Mouse (Mus musculus) effector memory CD4-positive, alpha-beta T cell, adult 5 months (primary cell): ENCODE results near the gene Olfr1450. TPM values are rescaled to one million over a fixed set of nuclear protein-coding genes. Genes with fewer than 3 reads are reported as not detected.

Source experiments
- polyA plus RNA-seq: library from polyadenylated mRNA; unstranded; fragments of 100-300 nt; shearing (Covaris generic); gene quantifications from one replicate; pipeline ENCODE4 v1.2.1, GENCODE M21; 2017

The Olfr1450 gene
- polyA plus RNA-seq, result not detected

DNA sequence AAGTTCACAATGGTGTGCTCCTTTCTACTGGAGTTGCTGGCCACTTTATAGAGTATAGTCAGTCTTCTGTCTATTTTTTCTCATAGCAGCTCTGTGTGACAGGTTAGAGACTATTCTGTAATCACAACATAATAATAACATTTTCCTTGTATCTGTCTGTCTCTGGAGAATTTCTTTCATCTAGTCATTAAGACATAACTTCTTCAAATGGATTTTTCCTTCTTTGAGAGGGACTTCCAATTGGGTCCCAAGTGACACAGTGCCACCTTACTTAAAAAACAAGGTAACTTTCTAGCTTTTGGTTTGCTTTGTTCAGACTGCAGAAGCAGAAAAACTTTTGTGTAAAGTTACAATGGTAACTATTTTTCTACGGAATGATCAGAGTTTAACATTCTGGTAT lies at the start of gene Olfr1450:
Olfr1450 (plus strand) TSS at position 301 of the 400 bp plus-strand sequence.

DNA sequence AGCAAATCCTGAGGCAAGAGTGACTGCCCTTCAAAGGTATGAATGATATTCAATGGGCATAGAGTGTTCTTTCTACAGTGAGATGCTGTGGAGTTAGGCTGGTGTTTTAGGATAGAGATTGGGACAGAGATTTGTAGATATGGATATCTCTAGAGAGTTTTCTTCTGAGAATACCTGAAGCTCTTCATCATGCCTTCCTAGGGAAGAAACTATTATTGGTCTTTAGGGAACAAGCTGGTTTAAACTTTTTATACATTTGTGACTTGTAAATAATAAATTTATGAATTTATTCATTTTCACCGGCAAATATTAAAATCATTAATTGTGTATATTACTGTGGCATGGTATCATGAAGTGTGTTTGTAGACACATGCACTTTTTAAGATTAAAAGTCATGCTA lies 46.4 kb upstream of the Olfr1450 start, which contains the start of gene Olfr1447:
Olfr1447 (minus strand) TSS at position 101 of the 400 bp plus-strand sequence.

DNA sequence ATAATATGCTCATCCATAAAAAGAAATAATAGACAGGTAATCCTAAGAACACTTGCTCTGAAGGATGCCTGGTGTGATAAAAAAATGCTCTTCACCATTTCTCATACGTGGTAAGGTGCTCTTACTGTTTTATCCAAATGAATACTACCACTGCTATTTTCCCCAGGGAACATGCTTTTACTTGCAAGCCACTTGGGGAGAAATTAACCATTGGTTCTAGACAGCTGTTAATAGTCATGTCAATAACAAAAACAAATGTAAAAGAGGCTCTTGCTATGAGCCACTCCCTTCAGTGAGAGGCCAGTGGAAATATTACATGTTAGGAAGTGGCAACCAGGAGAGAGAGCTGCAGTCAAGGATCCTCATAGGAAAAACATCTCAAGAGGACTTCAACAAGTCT lies 25.7 kb upstream of the Olfr1450 start, which contains the start of gene Olfr1448:
Olfr1448 (minus strand) TSS at position 101 of the 400 bp plus-strand sequence.

DNA sequence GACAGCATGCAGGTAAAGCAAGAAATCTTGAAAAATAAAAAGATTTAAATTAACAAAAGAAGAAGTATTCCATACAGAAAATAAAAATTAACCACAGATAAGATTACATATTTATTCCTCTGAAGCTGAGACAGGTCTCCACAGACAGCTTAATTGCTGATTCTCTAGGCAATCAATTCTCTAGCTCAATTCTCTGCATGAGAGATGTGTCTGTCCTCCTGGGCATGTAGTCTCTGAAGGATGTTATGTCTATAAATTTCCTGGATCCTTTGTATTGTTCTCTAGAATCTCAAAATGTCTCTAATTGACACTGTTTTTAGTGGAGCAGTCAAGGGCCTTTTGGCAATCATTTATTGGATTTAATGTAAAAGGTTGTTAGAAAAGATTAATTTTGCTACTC lies 19.5 kb upstream of the Olfr1450 start, which contains the start of gene Olfr1449:
Olfr1449 (plus strand) TSS at position 301 of the 400 bp plus-strand sequence.

DNA sequence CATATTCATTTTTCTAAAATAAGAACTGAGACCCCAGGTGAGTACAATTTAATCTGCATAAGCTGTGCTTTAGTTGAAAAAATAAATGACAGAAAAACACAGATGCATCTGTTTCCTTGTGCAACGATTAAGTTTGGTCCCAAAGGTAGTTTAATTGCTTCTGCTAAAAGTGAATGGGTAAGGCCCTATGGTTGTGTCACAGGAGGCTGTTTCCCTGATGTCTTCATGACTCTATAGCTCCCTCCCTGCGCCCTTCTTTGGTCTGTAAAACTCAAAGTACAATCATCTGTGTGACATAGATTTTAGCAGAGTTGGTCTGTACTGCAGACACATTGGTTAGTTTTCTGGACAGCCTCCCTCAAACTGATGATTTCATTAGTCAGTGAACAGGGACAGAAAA lies 44.7 kb downstream of the Olfr1450 start, which contains the start of gene Olfr1451:
Olfr1451 (plus strand) TSS at position 301 of the 400 bp plus-strand sequence.

Other genes with a start within 250 kb of the Olfr1450 start
- gene Cntf, start 184.6 kb upstream of the Olfr1450 start, polyA plus RNA-seq, result not detected
- 21.1 TPM for gene Zfp91, start 154.1 kb upstream of the Olfr1450 start, polyA plus RNA-seq
- gene Lpxn, start 154.1 kb upstream of the Olfr1450 start, polyA plus RNA-seq, result 348 TPM
- gene Gm5244, start 103.6 kb upstream of the Olfr1450 start, polyA plus RNA-seq, result not detected
- not detected for gene Olfr1444, start 93.0 kb upstream of the Olfr1450 start, polyA plus RNA-seq
- gene Olfr1445, start 66.4 kb upstream of the Olfr1450 start, polyA plus RNA-seq, result not detected
- not detected for gene Olfr1446, start 56.7 kb upstream of the Olfr1450 start, polyA plus RNA-seq
- gene Olfr1447, start 46.5 kb upstream of the Olfr1450 start, polyA plus RNA-seq, result not detected
- not detected for gene Olfr1448, start 25.8 kb upstream of the Olfr1450 start, polyA plus RNA-seq
- not detected for gene Olfr1449, start 19.4 kb upstream of the Olfr1450 start, polyA plus RNA-seq
- gene Olfr1451, start 44.8 kb downstream of the Olfr1450 start, polyA plus RNA-seq, result not detected
- gene Olfr1453, start 78.1 kb downstream of the Olfr1450 start, polyA plus RNA-seq, result not detected
- not detected for gene Olfr1454, start 110.4 kb downstream of the Olfr1450 start, polyA plus RNA-seq
- 0.15 TPM for gene Olfr1457, start 147.6 kb downstream of the Olfr1450 start, polyA plus RNA-seq
- gene Olfr1458, start 156.5 kb downstream of the Olfr1450 start, polyA plus RNA-seq, result not detected
- gene Olfr1459, start 199.3 kb downstream of the Olfr1450 start, polyA plus RNA-seq, result not detected
- not detected for gene Olfr1461, start 212.7 kb downstream of the Olfr1450 start, polyA plus RNA-seq
- not detected for gene Olfr1462, start 235.5 kb downstream of the Olfr1450 start, polyA plus RNA-seq